Mouse (Mus musculus) embryo, embryonic 10.5 days (tissue): Measurements from ENCODE around the gene 1110065P20Rik.

ENCODE experiments used
- DNase-seq: peaks from one replicate; pipeline ENCODE4 v3.0.0-alpha.2; 2015; ENCODE audit warnings: low spot score

Gene 1110065P20Rik

DNA sequence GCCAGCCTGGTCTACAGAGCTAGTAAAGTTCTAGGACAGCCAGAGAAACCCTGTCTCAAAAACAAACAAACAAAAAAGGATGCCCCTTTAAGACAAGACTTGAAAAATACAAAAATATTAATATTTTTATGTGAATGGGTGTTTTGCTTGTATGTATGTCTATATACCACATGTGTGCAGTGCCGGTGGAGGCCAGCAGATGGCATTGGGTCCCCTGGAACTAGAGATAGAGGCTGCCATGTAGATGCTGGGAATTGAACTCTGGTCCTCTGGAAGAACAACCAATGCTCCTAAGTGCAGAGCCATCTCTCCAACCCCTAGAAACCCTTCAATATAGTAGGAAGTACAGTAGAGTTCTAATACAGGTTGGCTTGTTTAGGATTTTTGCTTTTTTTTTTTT lies 10.0 kb downstream of the 1110065P20Rik start:
- DNase-seq, result no peak

DNA sequence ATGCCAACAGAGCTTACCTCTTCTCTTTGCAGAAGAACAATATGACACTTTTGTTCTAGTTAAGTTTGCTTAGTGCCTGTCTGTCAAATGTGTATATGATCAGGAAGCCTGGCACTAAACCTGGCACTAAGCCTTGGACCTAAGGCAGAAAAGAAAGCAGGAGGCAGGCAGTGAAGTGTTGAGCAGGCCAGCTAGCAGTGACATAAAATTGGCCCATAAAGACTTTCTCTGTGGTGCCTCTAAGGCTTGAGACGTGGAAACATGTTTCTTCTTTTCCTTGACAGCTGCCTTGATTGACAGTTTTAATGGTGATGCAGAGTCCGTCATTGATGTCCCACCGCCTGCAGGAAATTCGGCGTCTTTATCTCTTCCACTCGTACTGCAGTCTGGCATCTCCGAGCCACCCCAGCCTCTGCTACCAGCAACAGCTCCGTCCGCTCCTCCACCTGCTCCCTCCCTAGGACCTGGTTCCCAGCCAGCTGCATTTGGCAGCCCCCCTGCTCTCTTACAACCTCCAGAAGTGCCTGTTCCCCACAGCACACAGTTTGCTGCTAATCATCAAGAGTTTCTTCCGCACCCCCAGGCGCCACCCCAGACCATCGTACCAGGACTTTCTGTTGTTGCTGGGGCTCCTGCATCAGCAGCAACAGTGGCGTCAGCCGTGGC lies 12.8 kb downstream of the 1110065P20Rik start:
- no peak for DNase-seq

DNA sequence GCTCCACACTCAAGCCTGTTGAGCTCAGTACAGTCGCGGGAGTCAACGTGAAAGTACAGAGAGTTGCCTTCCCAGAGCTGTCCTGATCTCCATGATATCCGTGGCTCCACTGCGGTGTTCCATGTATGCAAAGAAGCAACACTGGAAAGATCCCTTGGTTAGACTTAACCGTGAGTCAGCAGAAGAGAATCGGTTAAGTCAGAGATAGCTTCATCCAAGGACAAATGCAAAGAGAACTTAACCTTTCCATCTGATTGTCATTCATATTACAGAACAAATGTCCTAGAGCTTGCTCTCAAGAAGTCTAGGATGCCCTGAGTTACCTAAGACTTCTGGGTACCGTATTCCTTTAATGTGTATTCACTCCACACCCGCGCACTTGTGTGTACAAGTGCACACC lies 18.2 kb downstream of the 1110065P20Rik start:
- DNase-seq, result no peak

DNA sequence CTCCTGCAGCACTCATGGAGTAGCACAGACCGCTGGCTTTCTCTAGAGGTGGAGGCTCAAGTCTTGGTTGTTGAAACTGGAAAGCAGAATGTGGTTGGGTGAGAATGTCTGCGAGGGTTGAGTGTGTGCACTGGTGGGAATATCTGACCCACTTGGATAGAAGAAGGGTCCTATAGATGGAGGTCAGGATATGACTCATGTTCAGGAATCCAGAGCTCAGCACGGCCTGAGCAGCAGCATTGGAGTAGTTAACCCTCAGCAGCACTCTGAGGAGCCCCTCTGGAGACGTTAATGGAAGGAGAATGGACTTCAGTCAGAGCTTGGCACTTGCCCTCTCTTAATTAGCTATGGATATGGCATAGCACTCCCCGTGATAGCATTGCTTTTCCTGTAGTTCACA lies 21.3 kb downstream of the 1110065P20Rik start:
- no peak for DNase-seq

DNA sequence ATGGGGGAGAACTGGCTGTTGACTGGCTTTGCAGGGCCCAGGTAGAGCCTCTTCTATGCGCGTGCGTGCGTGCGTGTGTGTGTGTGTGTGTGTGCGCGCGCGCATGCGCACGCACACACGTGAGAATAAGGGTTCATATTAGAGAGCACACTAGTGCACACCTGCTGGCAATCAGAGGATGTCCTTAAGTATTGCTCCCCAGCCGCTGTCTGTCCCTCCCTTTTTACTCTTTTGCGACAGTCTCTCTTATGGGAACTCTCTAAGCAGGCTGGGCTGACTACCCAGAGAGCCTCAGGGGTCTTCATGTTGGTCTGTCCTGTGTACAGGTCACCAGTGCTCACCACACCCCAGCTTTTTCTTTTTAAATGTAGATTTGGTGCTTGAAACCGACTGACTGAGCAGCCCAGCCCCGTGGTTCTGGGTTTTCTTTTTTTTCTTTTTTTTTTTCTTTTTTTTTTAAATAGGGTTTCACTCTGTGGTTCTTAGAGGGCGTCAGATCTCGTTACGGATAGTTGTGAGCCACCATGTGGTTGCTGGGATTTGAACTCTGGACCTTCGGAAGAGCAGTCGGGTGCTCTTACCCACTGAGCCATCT lies 25.5 kb downstream of the 1110065P20Rik start:
- DNase-seq, result no peak

DNA sequence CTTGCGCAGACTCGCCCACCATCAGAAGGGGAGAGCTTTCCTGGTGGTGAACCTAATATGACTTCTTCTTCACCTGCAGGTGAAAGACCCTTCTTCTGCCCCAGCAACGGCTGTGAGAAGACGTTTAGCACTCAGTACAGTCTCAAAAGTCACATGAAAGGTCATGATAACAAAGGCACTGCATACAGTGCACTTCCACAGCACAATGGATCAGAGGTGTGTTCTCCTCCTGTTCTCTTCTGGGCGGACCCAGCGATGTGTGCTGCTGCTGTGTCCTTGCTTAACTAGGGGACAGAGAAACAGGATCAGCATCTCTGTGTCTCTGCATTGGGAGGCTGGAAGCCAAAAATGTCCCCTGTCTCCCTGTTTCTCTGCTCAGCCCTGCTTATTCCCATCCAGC lies 26.0 kb downstream of the 1110065P20Rik start:
- DNase-seq, result no peak

DNA sequence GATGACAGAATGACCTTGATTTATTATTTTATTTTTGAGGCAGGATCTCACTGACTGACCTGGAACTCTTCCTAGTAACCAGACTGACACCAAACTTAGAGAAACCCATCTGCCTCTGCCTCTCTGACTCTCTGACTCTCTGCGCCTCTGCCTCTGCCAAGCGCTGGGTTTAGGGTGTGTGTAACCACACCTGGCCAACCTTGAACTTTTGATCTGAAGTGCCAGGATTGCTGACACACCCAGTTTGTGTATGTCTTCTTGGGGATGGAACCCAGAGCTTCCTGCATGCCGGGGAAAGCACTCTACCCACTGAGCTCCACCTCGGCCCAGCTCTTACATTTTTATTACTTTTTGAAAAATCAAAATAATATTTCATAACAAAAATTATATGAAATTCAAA lies 32.2 kb downstream of the 1110065P20Rik start:
- DNase-seq, result no peak

DNA sequence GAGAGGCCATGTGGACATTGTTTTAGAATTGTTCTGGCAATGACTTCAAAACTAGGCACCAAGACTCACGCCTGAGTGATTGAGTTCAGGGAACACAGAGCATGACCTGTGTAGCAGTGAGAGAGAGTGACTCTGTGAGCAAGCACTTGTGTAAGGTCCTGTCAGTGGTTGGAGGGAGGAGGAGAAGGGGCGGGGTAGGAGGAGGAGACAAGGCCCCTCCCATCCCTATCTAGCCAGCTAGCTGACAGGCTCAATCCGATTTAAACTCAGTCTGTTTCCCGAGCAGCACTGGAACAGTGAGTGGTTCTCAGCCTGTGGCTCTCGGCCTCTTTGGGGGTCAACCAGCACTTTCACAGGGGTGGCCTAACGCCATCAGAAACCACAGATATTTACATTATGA lies 33.2 kb downstream of the 1110065P20Rik start:
- DNase-seq, result peak; percentile 62

DNA sequence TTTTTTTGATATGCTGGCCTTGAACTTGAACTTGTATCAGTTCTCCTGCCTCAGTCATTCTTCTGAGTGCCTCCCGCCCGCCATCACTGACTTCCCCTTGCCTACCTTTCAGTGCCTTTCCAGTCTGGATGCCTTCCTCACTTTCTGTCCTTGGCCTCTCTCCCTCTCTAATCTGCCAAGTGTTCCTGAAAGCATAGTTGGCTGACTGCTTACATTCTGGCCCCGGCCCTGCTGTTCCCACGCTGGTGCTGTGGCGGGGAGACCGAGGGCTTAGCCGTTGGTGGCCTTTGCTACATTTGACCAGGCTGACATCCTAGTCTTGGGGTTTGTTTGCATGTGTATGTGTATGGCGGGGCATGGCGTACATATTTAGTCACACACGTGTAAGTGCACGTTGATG lies 35.1 kb downstream of the 1110065P20Rik start:
- DNase-seq, result no peak

DNA sequence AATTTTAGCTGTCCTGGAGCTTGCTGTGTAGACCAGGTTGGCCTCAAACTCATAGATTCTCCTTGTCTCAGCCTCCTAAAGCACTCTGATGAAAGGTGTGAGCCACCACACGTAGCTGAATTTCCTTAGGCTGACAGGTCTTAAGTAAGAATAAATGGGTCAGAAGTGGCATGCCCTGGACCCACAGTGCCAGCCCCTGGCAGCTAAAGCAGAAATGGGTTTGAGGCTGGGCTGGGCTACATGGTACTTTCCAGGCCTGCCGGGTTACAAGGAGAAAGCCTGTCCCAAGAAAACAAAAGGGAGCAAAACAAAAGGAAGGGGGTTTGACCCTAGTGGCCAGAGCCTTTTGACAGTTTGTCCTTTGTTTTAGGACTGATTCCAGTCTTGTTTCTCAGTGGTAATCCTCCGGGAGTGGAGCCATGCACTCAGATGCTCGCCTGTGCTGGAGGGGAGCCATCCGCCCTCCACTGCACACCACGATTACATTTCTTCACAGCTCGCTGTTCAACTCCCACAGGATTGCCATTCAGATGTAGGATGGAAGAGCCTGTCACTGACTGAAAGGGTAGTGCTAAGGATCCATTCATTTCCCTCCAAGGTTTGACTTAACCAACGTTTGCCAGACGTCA lies 39.5 kb downstream of the 1110065P20Rik start:
- peak; percentile 2 for DNase-seq

DNA sequence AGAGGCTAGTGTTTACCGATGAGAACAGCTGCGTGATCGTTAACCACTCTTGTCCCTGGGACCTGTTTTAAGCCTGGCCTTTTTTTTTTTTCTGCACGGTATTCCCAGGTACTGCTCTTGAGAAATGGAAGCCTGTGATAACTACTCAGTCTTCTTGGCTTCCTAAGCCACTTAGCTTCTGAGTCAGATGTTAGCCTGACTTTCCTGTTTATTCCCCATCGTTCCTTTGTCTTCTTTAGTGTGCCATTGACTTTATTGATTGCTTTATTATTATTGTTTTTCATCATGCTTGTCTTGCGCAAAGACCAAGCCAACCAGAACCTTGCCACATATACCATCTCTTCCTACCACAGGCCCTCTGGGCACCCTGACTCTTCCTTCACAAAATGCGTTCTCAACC lies 40.9 kb downstream of the 1110065P20Rik start:
- no peak for DNase-seq

DNA sequence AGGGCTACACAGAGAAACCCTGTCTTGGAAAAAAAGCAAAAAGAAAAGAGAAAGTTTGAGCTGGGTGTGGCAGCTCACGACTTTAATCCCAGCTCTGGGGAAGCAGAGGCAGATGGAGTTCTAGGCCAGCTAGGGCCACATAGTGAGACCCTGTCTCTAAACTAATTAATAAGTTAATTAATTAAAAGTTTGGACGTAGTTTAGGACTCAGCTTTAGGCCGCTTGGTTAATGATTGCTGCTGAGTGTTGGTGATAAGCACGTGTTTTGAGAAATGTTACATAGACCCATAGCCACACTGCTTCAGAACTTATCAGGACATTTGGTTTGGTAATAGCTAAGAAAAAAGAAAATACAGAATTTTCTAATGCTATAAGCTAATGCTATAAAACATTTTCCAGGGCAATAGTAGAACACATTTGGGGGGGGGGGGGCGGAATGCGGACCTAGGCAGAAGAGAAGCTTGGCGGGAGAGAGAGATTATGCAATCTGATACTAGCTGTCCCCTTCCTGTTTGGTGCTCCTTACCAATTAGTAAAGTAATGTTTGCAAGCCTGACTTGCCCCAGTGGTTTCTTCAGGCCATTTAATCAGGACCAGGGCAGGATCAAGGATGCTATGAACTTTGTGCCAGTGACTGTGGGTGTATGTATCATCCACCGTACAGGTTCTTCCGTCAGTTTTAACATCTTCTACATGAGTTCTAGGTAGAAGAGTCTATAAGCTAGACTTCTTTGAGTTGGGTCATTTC lies 41.7 kb downstream of the 1110065P20Rik start:
- no peak for DNase-seq

DNA sequence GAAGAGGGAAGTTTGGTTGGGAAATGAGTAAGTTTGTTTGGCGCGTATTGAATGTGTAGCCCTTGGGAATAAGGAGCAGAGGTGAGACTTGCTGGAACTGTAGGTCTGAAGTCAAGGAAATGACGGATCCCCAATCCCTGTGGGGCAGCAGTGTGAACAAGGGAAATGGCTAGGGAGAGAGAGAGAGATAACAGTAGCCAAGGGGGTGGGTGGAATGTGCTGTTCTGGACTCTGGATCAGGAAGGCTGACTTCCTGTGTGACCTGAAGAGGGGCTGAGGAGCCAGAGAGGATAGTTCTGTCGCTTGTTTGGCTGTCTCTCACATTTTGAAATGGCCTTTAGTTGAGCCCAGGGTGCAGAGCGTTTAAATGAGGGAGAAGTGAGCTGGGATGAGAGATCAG lies 42.5 kb downstream of the 1110065P20Rik start:
- DNase-seq, result no peak

DNA sequence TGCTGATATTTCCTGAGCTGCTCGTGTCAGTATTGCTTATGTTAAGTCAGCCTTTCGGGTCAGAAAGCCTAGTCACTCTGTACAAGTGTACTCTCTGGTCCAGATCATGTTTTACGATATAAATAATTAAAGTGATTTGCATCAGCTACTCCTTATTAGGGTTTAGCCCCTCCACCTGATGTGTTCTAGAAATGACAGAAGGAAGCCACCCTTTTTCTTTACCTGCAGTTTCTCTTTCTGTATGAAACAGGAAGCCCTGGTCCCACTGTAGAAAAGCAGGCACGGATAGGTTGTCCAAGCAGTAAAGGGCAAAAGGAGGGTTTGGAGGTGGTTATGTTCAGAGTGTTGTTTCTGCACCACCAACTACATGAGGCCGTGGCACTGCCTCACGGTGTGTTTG lies 47.6 kb downstream of the 1110065P20Rik start:
- no peak for DNase-seq

DNA sequence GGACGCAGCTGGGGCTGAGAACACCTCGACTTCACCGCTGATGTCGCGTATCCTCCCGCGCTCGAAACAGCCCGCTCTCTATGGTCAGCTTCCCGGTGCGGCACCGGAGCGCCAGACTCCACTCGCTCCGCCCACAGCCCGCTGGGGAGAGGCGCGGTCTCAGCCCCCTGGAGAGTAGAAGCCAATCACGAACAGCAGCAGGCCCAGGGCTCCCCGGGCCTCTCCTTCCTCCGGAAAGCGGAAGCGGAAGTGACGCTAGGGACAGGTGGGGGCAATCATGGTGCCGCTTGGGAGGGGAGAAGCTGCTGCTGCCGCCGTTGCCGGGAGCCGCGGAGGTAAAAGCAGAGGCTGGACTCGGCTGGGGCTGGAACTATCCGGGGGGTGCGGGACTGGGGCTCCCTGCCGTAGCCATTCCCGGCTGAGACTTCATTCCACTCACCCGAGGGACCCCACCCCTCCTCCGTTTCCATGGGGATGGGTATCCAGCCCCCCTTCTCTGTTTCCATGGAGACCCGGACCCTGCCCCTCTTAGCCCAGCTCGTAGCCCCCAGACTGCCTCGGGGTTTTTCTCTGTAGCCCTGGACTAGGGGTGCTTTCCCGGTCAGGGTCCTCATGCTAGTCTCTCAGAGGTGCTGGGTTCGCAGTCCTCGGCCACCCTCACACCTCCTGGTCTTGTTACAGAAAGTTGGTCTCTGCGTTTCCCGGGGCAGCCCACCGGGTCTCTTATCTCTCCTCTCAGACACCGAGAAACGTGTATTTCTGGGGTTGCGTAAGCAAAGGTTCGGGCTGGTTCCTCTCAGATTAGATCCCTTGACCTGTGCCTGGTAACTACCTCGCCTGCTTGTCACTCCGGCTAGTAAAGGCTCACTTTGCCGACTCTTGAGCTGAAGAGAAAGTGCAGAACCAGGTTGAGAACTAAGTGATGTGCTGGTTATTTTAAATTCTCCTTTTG lies 48.4 kb downstream of the 1110065P20Rik start:
- DNase-seq, result peak; percentile 98

DNA sequence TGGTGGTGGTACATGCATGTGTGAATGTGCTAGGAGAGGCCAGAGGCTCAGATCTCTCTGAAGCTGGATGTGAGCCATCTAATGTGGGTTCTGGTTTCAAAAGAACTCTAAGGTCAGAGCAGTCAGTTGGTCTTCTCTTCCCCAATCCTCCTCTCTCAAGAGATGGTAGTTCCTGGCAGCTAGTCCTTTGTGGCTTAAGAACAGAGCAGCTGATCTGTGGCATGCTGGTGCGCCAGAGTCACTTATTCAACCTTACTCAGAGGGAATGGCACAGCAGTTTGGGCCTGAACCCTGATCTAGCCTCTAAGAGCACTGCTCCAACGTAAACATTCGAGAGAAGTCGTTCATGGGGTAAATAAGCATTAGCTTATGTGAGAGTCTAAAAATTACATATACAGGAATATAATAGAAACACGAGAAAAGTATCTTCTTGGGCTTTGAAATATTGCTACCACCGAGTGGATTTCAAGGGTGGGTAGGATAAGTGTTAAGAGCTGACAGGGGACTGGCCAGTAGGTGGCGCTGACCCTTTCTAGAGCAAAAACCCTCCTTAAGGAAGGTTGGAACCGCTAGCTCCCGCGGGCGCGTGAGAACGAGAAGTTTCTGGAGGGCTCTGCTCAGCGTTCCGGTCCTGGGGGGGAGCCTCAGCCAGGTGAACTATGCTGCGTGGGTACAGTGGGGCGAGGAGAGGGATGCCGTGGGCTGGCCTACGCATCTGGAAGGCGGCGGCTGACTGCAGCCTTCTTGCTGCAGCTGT lies 49.3 kb downstream of the 1110065P20Rik start, which contains the start of gene Mtf1:
Mtf1 (plus strand) TSS at position 553 of the 757 bp plus-strand sequence.
- DNase-seq, result peak; percentile 95
